Mouse (Mus musculus) heart, postnatal 25 days (tissue): ENCODE results near the gene Nr0b1. TPM values are rescaled to one million over a fixed set of nuclear protein-coding genes. Genes with fewer than 3 reads are reported as not detected.

Source experiments
- DNase-seq: peaks from one replicate; pipeline ENCODE4 v3.0.0; 2022; ENCODE audit warnings: low spot score
- intact Hi-C: fragments of 180-260 bp; cut with DNase I; formaldehyde crosslinking; loops from one replicate; pipeline ENCODE4 v1.15.1; 2025
- total RNA-seq, 2 experiments: library from RNA; stranded (reverse); gene quantifications; 2 replicates each; pipeline ENCODE4 v1.2.3; 2021

The Nr0b1 gene
- total RNA-seq = not detected

DNA sequence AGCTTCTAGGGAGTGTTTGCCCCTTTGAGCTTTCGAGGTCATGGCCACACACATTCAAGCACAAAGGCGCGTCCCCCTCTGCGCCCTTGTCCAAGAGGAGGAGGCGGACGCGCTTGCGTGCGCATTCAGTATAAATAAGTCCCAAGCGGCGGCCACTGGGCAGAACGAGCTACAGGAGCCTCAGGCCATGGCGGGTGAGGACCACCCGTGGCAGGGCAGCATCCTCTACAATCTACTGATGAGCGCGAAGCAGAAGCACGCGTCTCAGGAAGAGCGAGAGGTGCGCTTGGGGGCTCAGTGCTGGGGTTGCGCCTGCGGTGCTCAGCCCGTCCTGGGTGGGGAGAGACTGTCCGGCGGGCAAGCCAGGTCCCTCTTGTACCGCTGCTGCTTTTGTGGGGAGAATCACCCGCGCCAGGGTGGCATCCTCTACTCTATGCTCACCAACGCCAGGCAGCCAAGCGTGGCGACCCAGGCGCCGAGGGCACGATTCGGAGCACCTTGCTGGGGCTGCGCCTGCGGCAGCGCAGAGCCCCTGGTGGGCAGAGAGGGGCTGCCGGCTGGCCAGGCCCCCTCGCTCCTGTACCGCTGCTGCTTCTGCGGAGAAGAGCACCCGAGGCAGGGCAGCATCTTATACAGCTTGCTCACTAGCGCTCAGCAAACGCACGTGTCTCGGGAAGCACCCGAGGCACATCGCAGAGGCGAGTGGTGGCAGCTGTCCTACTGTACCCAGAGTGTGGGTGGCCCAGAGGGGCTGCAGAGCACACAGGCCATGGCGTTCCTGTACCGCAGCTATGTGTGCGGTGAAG is at the start of gene Nr0b1:
Nr0b1 (plus strand) TSS at position 151 of the 806 bp plus-strand sequence.
- intact Hi-C loops = no loop called here
- DNase-seq = no peak

- intact Hi-C loops = no loop called here
- DNase-seq = no peak
These were observed 4.3 kb upstream of the Nr0b1 start for GRCm38 (mm10) chrX:86187250-86187649.

GRCm38 (mm10) chrX:86192420-86192994 is 943 bp downstream of the Nr0b1 start:
- no peak for DNase-seq
- intact Hi-C loops = no loop called here

- no peak for DNase-seq
- intact Hi-C loops = no loop called here
These were observed 1.8 kb downstream of the Nr0b1 start for GRCm38 (mm10) chrX:86193386-86193785.

DNA sequence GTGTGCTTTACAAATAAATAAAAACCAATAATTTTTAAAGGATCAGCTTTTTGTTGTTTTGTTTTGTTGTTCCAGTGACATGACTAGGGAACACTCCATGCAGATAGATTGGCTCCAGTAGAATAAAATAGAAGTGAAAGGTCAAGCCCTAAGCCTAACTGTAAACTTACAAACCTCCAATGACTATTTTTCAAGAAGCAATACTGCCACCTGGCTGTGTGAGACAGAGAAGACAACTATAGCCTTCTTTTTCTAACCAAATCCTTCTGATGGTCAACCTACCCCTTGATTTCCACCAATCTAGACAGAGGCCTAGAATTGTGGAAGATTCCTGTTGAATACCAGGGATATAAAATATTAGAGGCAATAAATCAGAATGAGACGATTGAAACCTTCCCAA is 45.7 kb downstream of the Nr0b1 start:
- intact Hi-C loops = no loop called here
- no peak for DNase-seq

Other genes with a start within 250 kb of the Nr0b1 start
- not detected for gene Samt3, start 147.6 kb upstream of the Nr0b1 start, total RNA-seq
- not detected for gene Mageb4, start 113.3 kb downstream of the Nr0b1 start, total RNA-seq